Mouse (Mus musculus) heart, postnatal 0 days (tissue): ENCODE measurements at regions not wholly inside any gene's neighbourhood (a gene's known extent, or its start where the extent isn't known, plus 50 kb on each side); places are given as distances from the start of the nearest gene placed in this dataset.

Experiments
- CTCF ChIP-seq: IDR thresholded peaks from 2 replicates; pipeline ENCODE4 v1.5.1; 2016; ENCODE audit warnings: antibody characterized with exemption, control low read depth, low read depth
- EP300 ChIP-seq: IDR thresholded peaks from 2 replicates; pipeline ENCODE4 v1.6.1; 2016; ENCODE audit warnings: antibody characterized with exemption, low read depth

- TF ChIP-seq CTCF (no peak), EP300 (no peak)
Observed at GRCm38 (mm10) chr6:66289196-66289595, 246.0 kb upstream of the Mad2l1 start.
